Mouse (Mus musculus) neural tube, embryonic 15.5 days (tissue): ENCODE data around the gene Med28. TPM values are rescaled to one million over a fixed set of nuclear protein-coding genes. Genes with fewer than 3 reads are reported as not detected.
A peak's percentile ranks its signal among the peaks of the same experiment; 100 is the strongest.

Source experiments
- ATAC-seq: fragments of 200-750 bp; cut with Nextera tagmentation; 2 replicates; pipeline ENCODE4 v1.8.0; 2017; ENCODE audit warnings: mild to moderate bottlenecking, moderate TSS enrichment, moderate library complexity; ENCODE audit not compliant: low FRiP score
- H3K27ac ChIP-seq: fragments of 300-500 bp; sonication (generic); replicated peaks from 2 replicates; pipeline ENCODE4 v1.5.1; 2015; ENCODE audit warnings: mild to moderate bottlenecking, inconsistent platforms
- H3K27me3 ChIP-seq: fragments of 300-500 bp; sonication (generic); replicated peaks from 2 replicates; pipeline ENCODE4 v1.6.1; 2015; ENCODE audit warnings: inconsistent platforms
- H3K36me3 ChIP-seq: fragments of 300-500 bp; sonication (generic); 2 replicates; pipeline ENCODE4 v1.6.1; 2015; ENCODE audit warnings: inconsistent platforms
- H3K4me1 ChIP-seq: fragments of 300-500 bp; sonication (generic); 2 replicates; pipeline ENCODE4 v1.6.1; 2015; ENCODE audit warnings: inconsistent platforms
- H3K4me2 ChIP-seq: fragments of 300-500 bp; sonication (generic); 2 replicates; pipeline ENCODE4 v1.6.1; 2015; ENCODE audit warnings: inconsistent platforms, mild to moderate bottlenecking, moderate library complexity
- H3K4me3 ChIP-seq: fragments of 300-500 bp; sonication (generic); replicated peaks from 2 replicates; pipeline ENCODE4 v1.5.1; 2015; ENCODE audit warnings: mild to moderate bottlenecking, inconsistent platforms
- H3K9ac ChIP-seq: fragments of 300-500 bp; sonication (generic); replicated peaks from 2 replicates; pipeline ENCODE4 v1.6.1; 2015; ENCODE audit warnings: mild to moderate bottlenecking, inconsistent platforms
- H3K9me3 ChIP-seq: fragments of 300-500 bp; sonication (generic); replicated peaks from 2 replicates; pipeline ENCODE4 v1.6.1; 2016; ENCODE audit warnings: inconsistent platforms
- WGBS: fragments of 180-500 bp; shearing (Covaris S2); methylation state at CpG from one replicate; pipeline ENCODE4 v1.1.7; 2015; ENCODE audit warnings: mixed read lengths; 5-methylcytosine and 5-hydroxymethylcytosine counted together
- polyA plus RNA-seq: library from polyadenylated mRNA; unstranded; fragments of >200 nt; fragmentation: Nextera tagmentation; extraction: Ambion mirVana; gene quantifications from 2 replicates; pipeline ENCODE4 v1.2.1, GENCODE M21; 2015

The Med28 gene
- polyA plus RNA-seq, 1 experiment from 2014 or later, result 257 TPM

- Histone ChIP-seq H3K4me1 (no peaks in the 10 kb centered on the region), H3K36me3 (0 out of 2 replicates have a peak, but pooled peaks cover 2% of the 10 kb centered on the region), H3K9me3 (no peaks in the 10 kb centered on the region), H3K27me3 (no peaks in the 10 kb centered on the region), H3K4me2 (no peak overlapping the region), H3K4me3 (no peak overlapping the region), H3K27ac (no peak overlapping the region), H3K9ac (no peak overlapping the region)
- no peak for ATAC-seq
- WGBS, result 95% methylated on average over 1 of the region's 1 CpGs
These were observed 29.6 kb downstream of the Med28 start for GRCm38 (mm10) chr5:45549586-45549985.

GRCm38 (mm10) chr5:45564054-45564453 is 44.0 kb downstream of the Med28 start:
- WGBS, result 62% methylated on average over 6 of the region's 6 CpGs
- H3K4me2 ChIP-seq, result no peak overlapping the region
- H3K27ac ChIP-seq, result no peak overlapping the region
- no peaks in the 10 kb centered on the region for H3K9me3 ChIP-seq
- no peak; the same call in 1 of the 2 replicates for ATAC-seq
- H3K4me3 ChIP-seq, result no peak overlapping the region
- no peaks in the 10 kb centered on the region for H3K36me3 ChIP-seq
- H3K27me3 ChIP-seq, result no peaks in the 10 kb centered on the region
- H3K9ac ChIP-seq, result no peak overlapping the region
- H3K4me1 ChIP-seq, result no peaks in the 10 kb centered on the region

- no peaks in the 10 kb centered on the region for H3K9me3 ChIP-seq
- H3K4me1 ChIP-seq, result no peaks in the 10 kb centered on the region
- no peaks in the 10 kb centered on the region for H3K27me3 ChIP-seq
- H3K9ac ChIP-seq, result no peak overlapping the region
- H3K4me2 ChIP-seq, result no peak overlapping the region
- H3K36me3 ChIP-seq, result no peaks in the 10 kb centered on the region
- no peak overlapping the region for H3K27ac ChIP-seq
- ATAC-seq, result no peak
- WGBS, result 80% methylated on average over 1 of the region's 1 CpGs
- H3K4me3 ChIP-seq, result no peak overlapping the region
These were observed 45.8 kb downstream of the Med28 start for GRCm38 (mm10) chr5:45565829-45566228.

- 10% methylated on average over 5 of the region's 5 CpGs for WGBS
- Histone ChIP-seq H3K9ac (no peak overlapping the region), H3K36me3 (no peaks in the 10 kb centered on the region), H3K27ac (no peak overlapping the region), H3K4me3 (no peak overlapping the region), H3K4me1 (peaks cover 7% of the 10 kb centered on the region), H3K27me3 (0 out of 2 replicates have a peak, but pooled peaks cover 3% of the 10 kb centered on the region), H3K9me3 (no peaks in the 10 kb centered on the region), H3K4me2 (no peak overlapping the region)
- ATAC-seq, result peak; percentile 68; the same call in 1 of the 2 replicates
These were observed 52.8 kb downstream of the Med28 start for GRCm38 (mm10) chr5:45572816-45573215.

GRCm38 (mm10) chr5:45576716-45577115 is 56.7 kb downstream of the Med28 start:
- Histone ChIP-seq H3K9me3 (no peaks in the 10 kb centered on the region), H3K4me3 (no peak overlapping the region), H3K27me3 (0 out of 2 replicates have a peak, but pooled peaks cover 3% of the 10 kb centered on the region), H3K4me2 (no peak overlapping the region), H3K4me1 (peaks cover 7% of the 10 kb centered on the region), H3K27ac (no peak overlapping the region), H3K9ac (no peak overlapping the region), H3K36me3 (no peaks in the 10 kb centered on the region)
- 55% methylated on average over 3 of the region's 3 CpGs for WGBS
- no peak for ATAC-seq

- no peak overlapping the region for H3K4me3 ChIP-seq
- WGBS, result 91% methylated on average over 1 of the region's 1 CpGs
- peaks cover 7% of the 10 kb centered on the region for H3K4me1 ChIP-seq
- no peaks in the 10 kb centered on the region for H3K36me3 ChIP-seq
- H3K9ac ChIP-seq, result no peak overlapping the region
- no peak overlapping the region for H3K27ac ChIP-seq
- no peak overlapping the region for H3K4me2 ChIP-seq
- 0 out of 2 replicates have a peak, but pooled peaks cover 3% of the 10 kb centered on the region for H3K27me3 ChIP-seq
- H3K9me3 ChIP-seq, result no peaks in the 10 kb centered on the region
- no peak for ATAC-seq
These were observed 57.3 kb downstream of the Med28 start for GRCm38 (mm10) chr5:45577376-45577775.

Other genes with a start within 250 kb of the Med28 start
- gene Qdpr, start 70.0 kb upstream of the Med28 start, polyA plus RNA-seq, result 143 and 155 TPM in 2 replicates
- not detected in 2 replicates for gene Clrn2, start 66.5 kb upstream of the Med28 start, polyA plus RNA-seq
- 33.5 and 43.9 TPM in 2 replicates for gene Lap3, start 26.9 kb upstream of the Med28 start, polyA plus RNA-seq
- 11.7 and 13.6 TPM in 2 replicates for gene Fam184b, start 119.4 kb downstream of the Med28 start, polyA plus RNA-seq
- 5.3 and 15.0 TPM in 2 replicates for gene Ncapg, start 149.7 kb downstream of the Med28 start, polyA plus RNA-seq